Mouse (Mus musculus): ENCODE data around the gene Kctd15. TPM values are rescaled to one million over a fixed set of nuclear protein-coding genes. Genes with fewer than 3 reads are reported as not detected.

The Kctd15 gene
- polyA plus RNA-seq, 1 experiment from 2014 or later = 28.2 TPM

- Histone ChIP-seq H3K4me1 (ENCODE audit: control insufficient read depth, insufficient read depth, low read length) (peaks cover 8% of the 10 kb centered on the region; the same call in 1 of the 2 replicates), H3K4me2 (ENCODE audit: low read depth, severe bottlenecking) (no peak overlapping the region), H3K27me3 (ENCODE audit: control insufficient read depth, insufficient read depth, low read length) (no peaks in the 10 kb centered on the region), H3K9ac (ENCODE audit: low read length) (no peak overlapping the region), H3K4me3 (ENCODE audit: low read depth, low read length) (no peak overlapping the region), H3K27ac (replicated peaks; ENCODE audit: low read depth, low read length) (no peak overlapping the region), H3K9me3 (ENCODE audit: control insufficient read depth, low read length) (no peaks in the 10 kb centered on the region), H3K36me3 (ENCODE audit: control insufficient read depth, insufficient read depth, low read length) (no peaks in the 10 kb centered on the region)
- no peak for ATAC-seq (ENCODE audit: insufficient number of reproducible peaks, low FRiP score, low TSS enrichment, low read depth)
- no peak for DNase-seq (ENCODE audit: low spot score)
- 85% methylated on average over 10 of the region's 10 CpGs for WGBS
Measured at GRCm38 (mm10) chr7:34632966-34633742, 23.4 kb downstream of the Kctd15 start.

DNA sequence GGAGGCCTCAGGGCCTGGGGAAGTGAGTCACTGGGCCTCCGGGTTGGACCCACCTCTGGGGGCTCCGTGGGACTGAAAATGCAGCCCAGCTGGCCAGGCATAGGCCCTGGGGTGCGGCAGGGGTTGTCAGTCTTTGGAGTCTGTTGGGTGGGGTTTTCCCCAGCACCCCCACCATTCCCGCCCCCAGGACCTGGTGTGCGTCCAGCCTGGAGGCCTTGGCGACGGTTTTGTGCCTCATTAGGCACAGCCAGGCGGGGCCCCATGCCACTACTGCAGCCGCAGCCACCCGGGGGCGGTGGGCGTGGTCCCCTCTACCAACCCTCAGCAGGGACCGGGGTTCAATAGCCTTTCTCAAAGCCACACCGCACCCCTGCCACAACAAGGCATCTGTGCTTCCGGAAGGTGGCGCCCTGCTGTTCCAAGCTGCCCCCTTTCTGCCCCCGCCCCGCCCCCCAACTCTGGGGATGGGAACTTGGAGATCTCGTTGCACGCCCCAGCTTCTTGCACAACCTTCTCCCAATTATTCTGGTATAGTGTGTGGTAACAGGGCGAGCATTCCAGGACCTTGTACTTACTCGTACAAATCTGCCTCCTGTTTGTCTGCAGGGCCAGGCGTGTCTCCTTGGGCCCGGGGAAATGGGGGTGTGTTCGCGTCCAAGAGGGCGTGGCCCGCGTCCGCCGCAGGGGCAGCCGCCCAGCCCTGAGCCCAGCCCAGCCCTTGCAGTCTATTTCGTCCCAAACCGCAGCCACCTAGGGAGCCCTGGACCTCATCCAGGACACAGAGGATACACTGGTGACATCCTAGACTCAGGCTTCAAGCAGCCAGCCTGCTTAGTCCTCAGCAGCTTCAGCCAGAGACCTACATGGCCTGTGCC lies 26.1 kb downstream of the Kctd15 start:
- no peaks in the 10 kb centered on the region for H3K27me3 ChIP-seq (ENCODE audit: control insufficient read depth, insufficient read depth, low read length)
- WGBS = under 1% methylated on average over 34 of the region's 34 CpGs

DNA sequence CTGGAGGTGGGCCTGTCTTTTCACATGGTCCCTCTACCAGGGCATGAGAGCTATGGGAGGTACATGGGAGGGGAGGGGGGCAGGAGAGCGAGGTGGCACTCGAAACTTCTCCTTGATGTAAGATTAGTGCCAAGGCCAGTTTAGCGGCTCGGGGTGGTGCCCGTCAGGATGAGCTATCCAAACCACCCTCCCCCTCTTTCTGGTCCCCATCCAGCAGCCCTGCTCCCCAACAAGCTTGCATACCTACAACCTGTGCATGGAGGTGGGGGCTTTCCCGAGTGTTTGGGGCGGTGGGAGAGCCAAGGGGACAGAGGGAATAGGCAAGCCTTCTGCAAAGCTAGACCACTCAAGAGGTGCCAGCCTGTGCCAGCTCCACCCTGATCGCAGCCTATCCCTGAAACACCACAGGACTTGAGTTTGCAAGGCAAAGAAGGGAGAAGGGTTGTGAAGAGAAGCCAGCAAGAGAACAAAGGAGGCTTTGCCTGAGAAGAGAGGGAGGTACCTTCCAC lies 26.8 kb downstream of the Kctd15 start:
- H3K4me2 ChIP-seq (ENCODE audit: low read depth, severe bottlenecking) = peak overlapping the region; percentile 59
- H3K4me1 ChIP-seq (ENCODE audit: control insufficient read depth, insufficient read depth, low read length) = peaks cover 8% of the 10 kb centered on the region; the same call in 1 of the 2 replicates
- DNase-seq (ENCODE audit: low spot score) = no peak
- peak overlapping the region; percentile 38 for H3K4me3 ChIP-seq (ENCODE audit: low read depth, low read length)
- ATAC-seq (ENCODE audit: insufficient number of reproducible peaks, low FRiP score, low TSS enrichment, low read depth) = 0 out of 2 replicates have a peak, but pooled peaks have one; percentile 18
- H3K9ac ChIP-seq (ENCODE audit: low read length) = peak overlapping the region; percentile 72
- peak overlapping the region; percentile 70 for H3K27ac ChIP-seq (replicated peaks; ENCODE audit: low read depth, low read length)
- H3K27me3 ChIP-seq (ENCODE audit: control insufficient read depth, insufficient read depth, low read length) = no peaks in the 10 kb centered on the region
- 46% methylated on average over 8 of the region's 8 CpGs for WGBS
- no peaks in the 10 kb centered on the region for H3K9me3 ChIP-seq (ENCODE audit: control insufficient read depth, low read length)
- no peaks in the 10 kb centered on the region for H3K36me3 ChIP-seq (ENCODE audit: control insufficient read depth, insufficient read depth, low read length)

More for the DNA sequence above, 26.1 kb downstream of the Kctd15 start:
- H3K27ac ChIP-seq (replicated peaks; ENCODE audit: low read depth, low read length) = peak overlapping the region; percentile 70
- DNase-seq (ENCODE audit: low spot score) = peak; percentile 84
- no peaks in the 10 kb centered on the region for H3K36me3 ChIP-seq (ENCODE audit: control insufficient read depth, insufficient read depth, low read length)
- peaks cover 8% of the 10 kb centered on the region; the same call in 1 of the 2 replicates for H3K4me1 ChIP-seq (ENCODE audit: control insufficient read depth, insufficient read depth, low read length)
- peak overlapping the region; percentile 59 for H3K4me2 ChIP-seq (ENCODE audit: low read depth, severe bottlenecking)
- ATAC-seq (ENCODE audit: insufficient number of reproducible peaks, low FRiP score, low TSS enrichment, low read depth) = peak; percentile 90
- peak overlapping the region; percentile 72 for H3K9ac ChIP-seq (ENCODE audit: low read length)
- no peaks in the 10 kb centered on the region for H3K9me3 ChIP-seq (ENCODE audit: control insufficient read depth, low read length)
- peak overlapping the region; percentile 38 for H3K4me3 ChIP-seq (ENCODE audit: low read depth, low read length)

- 42% methylated on average over 2 of the region's 2 CpGs for WGBS
- no peak overlapping the region for H3K4me3 ChIP-seq (ENCODE audit: low read depth, low read length)
- H3K9me3 ChIP-seq (ENCODE audit: control insufficient read depth, low read length) = no peaks in the 10 kb centered on the region; the same call in 1 of the 2 replicates
- H3K36me3 ChIP-seq (ENCODE audit: control insufficient read depth, insufficient read depth, low read length) = no peaks in the 10 kb centered on the region
- H3K27ac ChIP-seq (replicated peaks; ENCODE audit: low read depth, low read length) = no peak overlapping the region
- no peak overlapping the region for H3K9ac ChIP-seq (ENCODE audit: low read length)
- H3K27me3 ChIP-seq (ENCODE audit: control insufficient read depth, insufficient read depth, low read length) = no peaks in the 10 kb centered on the region
- no peak for ATAC-seq (ENCODE audit: insufficient number of reproducible peaks, low FRiP score, low TSS enrichment, low read depth)
- no peaks in the 10 kb centered on the region for H3K4me1 ChIP-seq (ENCODE audit: control insufficient read depth, insufficient read depth, low read length)
- DNase-seq (ENCODE audit: low spot score) = no peak
- no peak overlapping the region for H3K4me2 ChIP-seq (ENCODE audit: low read depth, severe bottlenecking)
Measured at GRCm38 (mm10) chr7:34620411-34620810, 36.1 kb downstream of the Kctd15 start.

DNA sequence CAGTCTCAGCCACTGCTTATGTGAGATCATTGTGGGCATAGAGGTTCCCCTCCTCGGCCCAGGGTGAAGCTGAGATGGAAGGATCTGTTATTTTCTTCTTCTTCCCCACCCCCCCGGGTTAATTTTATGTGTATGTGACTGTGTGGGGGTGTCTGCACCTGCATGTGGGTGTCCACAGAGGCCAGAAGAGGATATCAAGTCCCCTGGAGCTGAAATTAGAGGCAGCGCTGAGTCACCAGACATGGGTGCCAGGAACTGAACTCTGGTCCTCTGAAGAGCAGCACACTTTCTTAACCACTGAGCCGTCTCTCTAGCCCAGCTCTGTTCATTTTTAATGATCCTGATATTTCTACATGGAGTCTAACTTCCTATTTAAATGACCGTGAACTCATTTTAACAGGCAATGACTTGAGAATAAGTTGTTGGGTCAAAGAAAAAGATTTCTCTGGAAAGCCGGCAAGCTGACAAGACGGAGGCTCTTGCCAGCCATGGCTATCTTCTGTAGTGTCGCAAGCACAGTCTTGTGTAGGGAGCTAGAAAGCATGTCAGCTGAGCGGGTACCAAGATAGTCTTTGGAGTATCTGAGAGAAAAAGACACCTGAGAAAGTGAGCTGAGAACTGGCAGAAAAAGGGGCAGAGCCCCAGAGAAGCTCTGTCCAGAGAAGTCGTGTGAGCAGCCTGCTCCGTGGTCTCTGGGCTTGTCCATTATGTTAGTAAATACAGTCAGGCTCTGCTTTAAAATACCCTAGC lies 38.2 kb downstream of the Kctd15 start:
- no peak overlapping the region for H3K4me3 ChIP-seq (ENCODE audit: low read depth, low read length)
- H3K9me3 ChIP-seq (ENCODE audit: control insufficient read depth, low read length) = no peaks in the 10 kb centered on the region; the same call in 1 of the 2 replicates
- H3K27ac ChIP-seq (replicated peaks; ENCODE audit: low read depth, low read length) = no peak overlapping the region; the same call in 1 of the 2 replicates
- no peaks in the 10 kb centered on the region for H3K36me3 ChIP-seq (ENCODE audit: control insufficient read depth, insufficient read depth, low read length)
- ATAC-seq (ENCODE audit: insufficient number of reproducible peaks, low FRiP score, low TSS enrichment, low read depth) (no peak), DNase-seq (ENCODE audit: low spot score) (no peak)
- no peak overlapping the region for H3K9ac ChIP-seq (ENCODE audit: low read length)
- 87% methylated on average over 11 of the region's 11 CpGs for WGBS
- no peaks in the 10 kb centered on the region for H3K4me1 ChIP-seq (ENCODE audit: control insufficient read depth, insufficient read depth, low read length)
- H3K4me2 ChIP-seq (ENCODE audit: low read depth, severe bottlenecking) = no peak overlapping the region
- H3K27me3 ChIP-seq (ENCODE audit: control insufficient read depth, insufficient read depth, low read length) = no peaks in the 10 kb centered on the region

DNA sequence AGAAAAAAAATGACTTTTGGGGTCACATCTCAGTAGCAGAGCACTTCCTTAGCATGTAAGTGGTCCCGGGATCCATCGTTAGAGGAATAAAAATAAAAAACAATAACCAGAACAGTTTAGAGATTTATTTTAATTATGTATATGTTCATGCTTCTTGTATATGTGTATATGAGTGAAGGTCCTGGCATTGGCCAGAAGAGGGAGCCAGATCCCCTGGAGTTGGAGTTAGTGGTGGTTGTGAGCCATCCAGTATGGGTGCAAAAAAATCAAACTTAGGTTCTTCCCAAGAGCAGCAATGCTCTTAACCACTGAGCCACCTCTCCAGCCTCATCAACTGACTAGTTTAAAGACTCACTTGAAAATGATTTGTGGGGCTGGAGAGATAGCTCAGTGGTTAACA lies 40.3 kb downstream of the Kctd15 start:
- WGBS = 88% methylated on average over 2 of the region's 2 CpGs
- DNase-seq (ENCODE audit: low spot score) (no peak), ATAC-seq (ENCODE audit: insufficient number of reproducible peaks, low FRiP score, low TSS enrichment, low read depth) (no peak)
- Histone ChIP-seq H3K4me1 (ENCODE audit: control insufficient read depth, insufficient read depth, low read length) (no peaks in the 10 kb centered on the region), H3K9me3 (ENCODE audit: control insufficient read depth, low read length) (no peaks in the 10 kb centered on the region), H3K4me3 (ENCODE audit: low read depth, low read length) (no peak overlapping the region), H3K27ac (replicated peaks; ENCODE audit: low read depth, low read length) (no peak overlapping the region), H3K4me2 (ENCODE audit: low read depth, severe bottlenecking) (no peak overlapping the region), H3K27me3 (ENCODE audit: control insufficient read depth, insufficient read depth, low read length) (no peaks in the 10 kb centered on the region), H3K9ac (ENCODE audit: low read length) (no peak overlapping the region), H3K36me3 (ENCODE audit: control insufficient read depth, insufficient read depth, low read length) (no peaks in the 10 kb centered on the region)

DNA sequence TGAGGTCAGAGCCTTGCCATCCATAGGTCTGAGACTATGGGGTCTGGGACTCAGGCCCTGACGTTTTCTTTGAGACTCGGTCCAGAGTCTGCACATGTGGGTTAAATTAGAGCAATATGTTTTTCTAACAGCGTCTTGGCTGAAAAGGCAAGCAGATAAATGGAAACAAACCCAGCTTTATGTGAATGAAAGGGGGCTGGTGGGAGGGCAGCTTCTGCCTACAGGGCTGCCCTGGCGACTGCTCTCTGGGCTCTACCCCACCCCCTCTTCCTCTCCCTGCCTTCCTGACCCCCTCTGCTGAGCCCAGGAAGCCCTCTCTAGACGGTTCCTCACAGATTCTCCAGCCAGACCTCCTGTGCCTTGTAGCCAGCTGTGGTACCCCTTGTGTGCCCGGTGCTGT lies 46.1 kb downstream of the Kctd15 start:
- no peaks in the 10 kb centered on the region for H3K27me3 ChIP-seq (ENCODE audit: control insufficient read depth, insufficient read depth, low read length)
- WGBS = 27% methylated on average over 6 of the region's 6 CpGs
- ATAC-seq (ENCODE audit: insufficient number of reproducible peaks, low FRiP score, low TSS enrichment, low read depth) = peak; percentile 72
- H3K9ac ChIP-seq (ENCODE audit: low read length) = peak overlapping the region; percentile 18; the same call in 1 of the 2 replicates
- peak; percentile 65 for DNase-seq (ENCODE audit: low spot score)
- H3K27ac ChIP-seq (replicated peaks; ENCODE audit: low read depth, low read length) = peak overlapping the region; percentile 86
- H3K9me3 ChIP-seq (ENCODE audit: control insufficient read depth, low read length) = no peaks in the 10 kb centered on the region
- peaks cover 33% of the 10 kb centered on the region for H3K4me1 ChIP-seq (ENCODE audit: control insufficient read depth, insufficient read depth, low read length)
- no peak overlapping the region for H3K4me3 ChIP-seq (ENCODE audit: low read depth, low read length)
- H3K4me2 ChIP-seq (ENCODE audit: low read depth, severe bottlenecking) = no peak overlapping the region
- no peaks in the 10 kb centered on the region for H3K36me3 ChIP-seq (ENCODE audit: control insufficient read depth, insufficient read depth, low read length)
